Mouse (Mus musculus) hindbrain, embryonic 16.5 days (tissue): ENCODE measurements around the gene Tenm3. TPM values are rescaled to one million over a fixed set of nuclear protein-coding genes. Genes with fewer than 3 reads are reported as not detected.

Source experiments
- ATAC-seq: fragments of 200-750 bp; cut with Nextera tagmentation; 2 replicates; pipeline ENCODE4 v1.8.0; 2017; ENCODE audit warnings: moderate TSS enrichment, moderate library complexity
- H3K27ac ChIP-seq: fragments of 300-500 bp; sonication (generic); 2 replicates; pipeline ENCODE4 v1.5.1; 2014; ENCODE audit warnings: low read depth, mild to moderate bottlenecking, control low read depth, low read length, moderate library complexity
- H3K27me3 ChIP-seq: fragments of 300-500 bp; sonication (generic); replicated peaks from 2 replicates; pipeline ENCODE4 v1.6.1; 2014; ENCODE audit warnings: low read length; ENCODE audit not compliant: control insufficient read depth, insufficient read depth
- H3K36me3 ChIP-seq: fragments of 300-500 bp; sonication (generic); 2 replicates; pipeline ENCODE4 v1.6.1; 2014; ENCODE audit warnings: mild to moderate bottlenecking, low read length, moderate library complexity, mixed read lengths; ENCODE audit not compliant: control insufficient read depth, insufficient read depth
- H3K4me1 ChIP-seq: fragments of 300-500 bp; sonication (generic); 2 replicates; pipeline ENCODE4 v1.6.1; 2014; ENCODE audit warnings: low read depth, low read length; ENCODE audit not compliant: control insufficient read depth, insufficient read depth
- H3K4me2 ChIP-seq: fragments of 300-500 bp; sonication (generic); 2 replicates; pipeline ENCODE4 v1.6.1; 2014; ENCODE audit warnings: mild to moderate bottlenecking, low read length, control low read depth, moderate library complexity
- H3K4me3 ChIP-seq: fragments of 300-500 bp; sonication (generic); 2 replicates; pipeline ENCODE4 v1.5.1; 2014; ENCODE audit warnings: mild to moderate bottlenecking, low read length, control low read depth, moderate library complexity
- H3K9ac ChIP-seq: fragments of 300-500 bp; sonication (generic); 2 replicates; pipeline ENCODE4 v1.6.1; 2014; ENCODE audit warnings: low read depth, mild to moderate bottlenecking, control low read depth, low read length, moderate library complexity
- H3K9me3 ChIP-seq: fragments of 300-500 bp; sonication (generic); 2 replicates; pipeline ENCODE4 v1.6.1; 2014; ENCODE audit warnings: mild to moderate bottlenecking, low read length, moderate library complexity; ENCODE audit not compliant: control insufficient read depth
- WGBS: fragments of 180-500 bp; shearing (Covaris S2); extraction: QIAGEN DNeasy Blood & Tissue Kit; methylation state at CpG from one replicate; pipeline ENCODE4 v1.1.7; 2014; 5-methylcytosine and 5-hydroxymethylcytosine counted together
- polyA plus RNA-seq: library from polyadenylated mRNA; unstranded; fragments of >200 nt; fragmentation: Nextera tagmentation; extraction: Ambion mirVana; gene quantifications from 2 replicates; pipeline ENCODE4 v1.2.1, GENCODE M21; 2015

The Tenm3 gene
- polyA plus RNA-seq, 1 experiment from 2014 or later, result 24.2 TPM

DNA sequence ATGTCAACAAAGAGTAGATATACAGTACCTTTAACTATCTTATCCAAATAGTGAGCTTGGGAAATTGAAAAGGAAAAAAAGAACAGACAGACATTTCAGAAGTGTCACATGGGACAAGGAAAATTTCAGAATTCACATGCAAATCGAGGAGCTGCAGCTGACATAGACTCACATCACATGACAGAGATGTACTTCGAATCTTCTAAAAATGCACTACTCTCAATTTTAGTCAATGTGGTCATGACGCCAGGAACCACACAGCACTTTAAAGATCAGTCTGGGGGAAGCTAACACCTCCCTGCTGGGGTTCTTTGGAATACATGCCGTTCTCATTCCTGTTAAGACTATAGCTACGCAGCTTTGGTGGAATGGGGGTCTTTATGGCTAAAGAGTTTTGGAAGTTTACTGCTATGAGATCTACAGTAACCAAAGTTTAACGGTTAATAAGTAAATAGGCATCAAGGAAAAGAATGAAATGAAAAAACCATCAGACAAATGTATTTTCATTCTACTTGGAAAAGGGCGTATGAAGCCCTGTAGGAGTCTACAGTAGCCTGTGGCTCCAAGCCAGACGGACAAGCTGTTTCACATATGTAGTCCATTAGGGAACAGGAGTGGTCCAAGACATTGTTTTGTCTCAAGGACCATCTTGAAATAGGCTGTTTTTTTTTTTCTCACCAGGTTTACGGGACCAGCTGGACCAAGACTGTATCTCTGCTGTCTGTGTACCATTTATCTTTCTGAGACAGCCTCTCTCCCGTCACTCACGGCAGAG, 530.4 kb downstream of the Tenm3 start:
- peaks cover 7% of the 10 kb centered on the region for H3K4me1 ChIP-seq
- H3K27me3 ChIP-seq, result no peaks in the 10 kb centered on the region
- H3K9me3 ChIP-seq, result no peaks in the 10 kb centered on the region
- no peaks in the 10 kb centered on the region for H3K36me3 ChIP-seq
- no peak overlapping the region for H3K4me3 ChIP-seq
- H3K9ac ChIP-seq, result no peak overlapping the region
- H3K4me2 ChIP-seq, result no peak overlapping the region
- ATAC-seq, result peak; percentile 46; the same call in 1 of the 2 replicates
- 59% methylated on average over 11 of the region's 11 CpGs for WGBS
- no peak overlapping the region for H3K27ac ChIP-seq

GRCm38 (mm10) chr8:48311706-48312105, 532.0 kb downstream of the Tenm3 start:
- H3K9me3 ChIP-seq, result no peaks in the 10 kb centered on the region
- WGBS, result 61% methylated on average over 3 of the region's 3 CpGs
- H3K27ac ChIP-seq, result no peak overlapping the region
- no peak overlapping the region for H3K4me3 ChIP-seq
- no peak overlapping the region for H3K9ac ChIP-seq
- no peaks in the 10 kb centered on the region for H3K27me3 ChIP-seq
- ATAC-seq, result no peak
- no peaks in the 10 kb centered on the region for H3K36me3 ChIP-seq
- H3K4me2 ChIP-seq, result no peak overlapping the region
- peaks cover 7% of the 10 kb centered on the region for H3K4me1 ChIP-seq

- Histone ChIP-seq H3K27me3 (no peaks in the 10 kb centered on the region), H3K4me3 (no peak overlapping the region), H3K27ac (no peak overlapping the region), H3K36me3 (no peaks in the 10 kb centered on the region), H3K4me2 (no peak overlapping the region), H3K9ac (no peak overlapping the region), H3K9me3 (no peaks in the 10 kb centered on the region), H3K4me1 (peaks cover 7% of the 10 kb centered on the region)
- WGBS, result 28% methylated on average over 10 of the region's 10 CpGs
- peak; percentile 70 for ATAC-seq
Observed at GRCm38 (mm10) chr8:48310240-48310849, 533.4 kb downstream of the Tenm3 start.

- WGBS, result 49% methylated on average over 16 of the region's 16 CpGs
- Histone ChIP-seq H3K4me3 (no peak overlapping the region), H3K4me2 (no peak overlapping the region), H3K4me1 (peaks cover 7% of the 10 kb centered on the region), H3K27ac (no peak overlapping the region), H3K9me3 (no peaks in the 10 kb centered on the region), H3K36me3 (no peaks in the 10 kb centered on the region), H3K9ac (no peak overlapping the region), H3K27me3 (no peaks in the 10 kb centered on the region)
- ATAC-seq, result peak; percentile 21; the same call in 1 of the 2 replicates
Observed at GRCm38 (mm10) chr8:48309191-48309987, 534.4 kb downstream of the Tenm3 start.

DNA sequence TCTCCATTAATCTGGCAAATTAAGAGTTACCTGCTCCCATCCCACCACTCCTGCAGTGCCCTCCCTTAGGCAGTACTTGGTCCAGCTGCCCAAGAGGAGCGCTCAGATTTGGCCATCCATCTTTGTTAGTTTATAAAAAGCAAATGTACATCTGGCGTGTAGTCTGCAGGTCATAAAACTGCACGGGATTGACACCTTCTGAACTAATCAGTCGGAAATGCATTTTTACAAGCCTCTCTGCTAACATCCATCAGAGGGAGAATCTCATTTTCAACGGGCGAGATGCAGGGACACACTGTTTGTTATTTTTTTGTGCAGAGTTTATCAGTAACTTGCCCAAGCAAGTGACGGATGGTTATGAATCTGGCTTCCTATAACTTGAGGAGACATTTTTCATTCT, 539.5 kb downstream of the Tenm3 start:
- ATAC-seq, result no peak
- WGBS, result 63% methylated on average over 7 of the region's 7 CpGs

DNA sequence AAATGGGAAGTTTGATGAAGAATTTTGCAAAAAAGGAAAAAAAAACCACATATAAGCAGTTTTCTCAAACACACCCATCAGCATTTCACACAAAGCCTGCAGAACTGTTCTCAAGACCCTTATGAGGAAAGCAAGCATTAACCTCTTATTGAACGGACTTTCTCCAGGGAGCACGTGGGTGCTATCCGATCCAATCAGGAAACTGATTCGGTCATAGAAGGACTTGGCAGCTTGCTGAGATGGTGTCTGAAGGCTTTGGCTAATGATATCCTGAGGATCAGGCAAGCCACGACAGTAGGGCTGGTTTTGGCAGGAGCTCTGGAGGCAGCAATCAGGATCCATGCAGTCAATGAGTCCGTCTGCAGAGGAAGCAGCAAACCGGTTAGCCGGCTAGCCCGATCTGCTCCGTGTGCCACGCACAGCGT, 543.1 kb downstream of the Tenm3 start:
- H3K4me3 ChIP-seq, result peak overlapping the region; percentile 14
- 37% methylated on average over 12 of the region's 12 CpGs for WGBS
- H3K9me3 ChIP-seq, result no peaks in the 10 kb centered on the region
- peaks cover 6% of the 10 kb centered on the region for H3K4me1 ChIP-seq
- ATAC-seq, result peak; percentile 80
- no peak overlapping the region for H3K27ac ChIP-seq
- H3K4me2 ChIP-seq, result peak overlapping the region; percentile 38
- no peaks in the 10 kb centered on the region for H3K36me3 ChIP-seq
- no peaks in the 10 kb centered on the region for H3K27me3 ChIP-seq
- H3K9ac ChIP-seq, result peak overlapping the region; percentile 5; the same call in 1 of the 2 replicates

More for the DNA sequence above, 539.5 kb downstream of the Tenm3 start:
- H3K4me3 ChIP-seq, result no peak overlapping the region
- H3K4me1 ChIP-seq, result peaks cover 9% of the 10 kb centered on the region
- no peak overlapping the region for H3K27ac ChIP-seq
- H3K4me2 ChIP-seq, result no peak overlapping the region
- no peaks in the 10 kb centered on the region for H3K36me3 ChIP-seq
- no peak overlapping the region for H3K9ac ChIP-seq
- H3K27me3 ChIP-seq, result no peaks in the 10 kb centered on the region
- H3K9me3 ChIP-seq, result no peaks in the 10 kb centered on the region

DNA sequence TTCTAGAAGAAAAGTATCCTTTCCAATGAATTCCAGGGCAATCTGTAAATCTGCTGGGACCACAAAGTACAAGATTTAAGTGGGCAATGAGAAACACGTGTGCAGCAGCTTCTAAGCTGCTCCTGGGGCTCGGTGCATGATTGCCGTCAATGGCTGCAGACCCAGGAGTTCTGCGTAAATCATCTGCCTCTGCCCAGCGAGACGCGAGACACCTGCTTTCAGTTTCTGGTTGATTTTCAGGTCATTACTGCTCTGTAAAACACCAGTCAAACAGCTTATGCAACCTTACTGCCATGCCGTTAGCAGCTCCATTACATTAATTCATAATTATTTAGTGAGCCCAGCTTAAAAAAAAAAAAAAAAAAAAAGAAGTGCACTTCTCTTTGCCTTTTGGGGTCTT, 543.7 kb downstream of the Tenm3 start:
- Histone ChIP-seq H3K4me1 (peaks cover 6% of the 10 kb centered on the region), H3K36me3 (0 out of 2 replicates have a peak, but pooled peaks cover 2% of the 10 kb centered on the region), H3K27me3 (no peaks in the 10 kb centered on the region), H3K9ac (no peak overlapping the region), H3K9me3 (no peaks in the 10 kb centered on the region), H3K4me2 (peak overlapping the region; percentile 1; the same call in 1 of the 2 replicates), H3K4me3 (no peak overlapping the region), H3K27ac (no peak overlapping the region)
- ATAC-seq, result no peak
- 36% methylated on average over 8 of the region's 8 CpGs for WGBS

DNA sequence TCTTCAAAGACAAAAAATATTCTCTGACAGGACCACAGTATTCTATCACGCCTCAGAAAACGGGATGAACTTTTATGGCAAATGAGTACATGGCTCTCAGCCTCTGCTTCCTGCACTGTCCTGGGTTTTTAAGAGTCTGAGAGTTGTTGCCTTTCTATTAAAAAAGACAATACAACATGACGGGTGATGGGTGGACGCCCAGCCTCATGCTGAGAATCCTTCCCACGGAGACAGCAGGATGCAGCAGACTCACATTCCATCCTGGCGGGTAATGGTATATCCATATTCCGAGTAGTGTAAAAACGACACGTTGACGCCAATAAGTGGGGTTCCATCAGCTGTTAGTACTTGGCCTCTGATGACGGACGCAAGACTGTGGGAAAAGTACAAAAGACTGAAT, 544.4 kb downstream of the Tenm3 start:
- 54% methylated on average over 12 of the region's 12 CpGs for WGBS
- Histone ChIP-seq H3K9ac (no peak overlapping the region), H3K4me2 (no peak overlapping the region), H3K27me3 (no peaks in the 10 kb centered on the region), H3K4me1 (peaks cover 6% of the 10 kb centered on the region), H3K27ac (no peak overlapping the region), H3K4me3 (no peak overlapping the region), H3K9me3 (no peaks in the 10 kb centered on the region), H3K36me3 (0 out of 2 replicates have a peak, but pooled peaks cover 2% of the 10 kb centered on the region)
- no peak for ATAC-seq

DNA sequence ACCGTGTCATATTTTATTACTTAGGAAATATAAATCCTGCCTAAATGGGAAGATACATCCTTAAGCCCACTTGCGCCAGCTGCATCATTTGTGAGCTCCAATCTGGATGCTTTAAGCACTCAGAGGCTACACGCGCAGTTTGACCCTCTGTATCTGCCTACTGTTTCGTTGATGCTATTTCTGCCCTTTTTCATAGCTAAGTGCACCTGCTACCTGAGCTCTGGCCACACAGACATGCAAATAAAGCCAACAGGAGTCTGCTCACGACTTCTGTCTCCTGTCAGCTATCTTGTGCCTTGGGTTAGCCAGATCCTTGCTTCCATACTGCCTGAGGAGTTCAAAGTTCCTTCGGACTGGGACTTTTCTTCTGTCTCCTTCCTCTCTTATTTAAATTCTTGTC, 547.4 kb downstream of the Tenm3 start:
- 91% methylated on average over 7 of the region's 7 CpGs for WGBS
- peaks cover 2% of the 10 kb centered on the region; the same call in 1 of the 2 replicates for H3K36me3 ChIP-seq
- H3K9ac ChIP-seq, result no peak overlapping the region
- H3K4me1 ChIP-seq, result peaks cover 6% of the 10 kb centered on the region
- ATAC-seq, result no peak
- H3K27me3 ChIP-seq, result no peaks in the 10 kb centered on the region
- no peaks in the 10 kb centered on the region for H3K9me3 ChIP-seq
- H3K4me3 ChIP-seq, result no peak overlapping the region
- H3K27ac ChIP-seq, result no peak overlapping the region
- no peak overlapping the region for H3K4me2 ChIP-seq
